Mouse (Mus musculus) brain, adult 10 weeks (tissue): ENCODE measurements around the gene Olfr1241. TPM values are rescaled to one million over a fixed set of nuclear protein-coding genes. Genes with fewer than 3 reads are reported as not detected.

ENCODE experiments used
- polyA plus RNA-seq: library from polyadenylated mRNA; stranded (reverse); fragments of 350-450 nt; fragmentation: Illumina TruSeq; extraction: RNeasy Lipid Tissue Mini Kit (QIAGEN cat#74804); gene quantifications from one replicate; pipeline ENCODE4 v1.2.3, GENCODE M21; 2015; ENCODE audit warnings: low read depth, low replicate concordance

The Olfr1241 gene
- polyA plus RNA-seq = not detected

DNA sequence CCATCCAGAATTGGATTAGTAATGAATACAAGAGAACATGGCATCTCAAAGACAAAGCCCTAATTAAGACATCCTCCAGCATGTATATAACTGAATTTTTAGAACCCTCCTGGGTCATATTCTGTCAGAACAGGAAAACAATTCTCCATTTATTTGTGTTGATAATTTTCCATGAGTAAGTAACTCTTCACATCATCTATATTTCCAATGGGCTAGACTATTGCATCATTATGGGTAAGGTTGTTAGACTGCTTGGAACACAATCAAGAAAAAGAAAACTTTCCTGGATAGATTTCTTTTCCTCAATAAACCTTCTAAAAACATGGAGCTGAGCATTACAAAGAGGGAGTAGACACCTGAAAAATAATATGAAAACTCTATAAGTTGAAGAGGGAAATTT, at the start of gene Olfr1241:
TSS of gene Olfr1241 (minus strand) at position 101 of the 400 bp plus-strand sequence.

DNA sequence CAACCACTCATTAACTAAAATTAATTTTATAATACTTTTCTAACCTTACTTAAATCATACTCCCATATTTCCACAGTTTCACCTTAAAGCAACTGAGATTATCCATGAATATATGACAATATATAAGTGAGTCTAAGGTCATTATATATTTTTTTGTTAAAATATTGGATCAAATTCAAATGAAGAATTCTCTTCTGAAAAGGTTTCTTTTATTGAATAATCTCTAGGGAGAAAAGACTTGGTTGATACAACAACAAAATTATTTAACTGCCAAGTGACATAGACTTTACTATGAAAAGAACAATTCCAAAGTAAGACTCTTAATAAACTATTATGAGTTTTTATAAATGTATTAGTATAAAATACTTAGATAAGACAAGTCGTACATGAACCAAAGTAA, 44.5 kb upstream of the Olfr1241 start, which contains the start of gene Olfr1243:
TSS of gene Olfr1243 (minus strand) at position 101 of the 400 bp plus-strand sequence.

DNA sequence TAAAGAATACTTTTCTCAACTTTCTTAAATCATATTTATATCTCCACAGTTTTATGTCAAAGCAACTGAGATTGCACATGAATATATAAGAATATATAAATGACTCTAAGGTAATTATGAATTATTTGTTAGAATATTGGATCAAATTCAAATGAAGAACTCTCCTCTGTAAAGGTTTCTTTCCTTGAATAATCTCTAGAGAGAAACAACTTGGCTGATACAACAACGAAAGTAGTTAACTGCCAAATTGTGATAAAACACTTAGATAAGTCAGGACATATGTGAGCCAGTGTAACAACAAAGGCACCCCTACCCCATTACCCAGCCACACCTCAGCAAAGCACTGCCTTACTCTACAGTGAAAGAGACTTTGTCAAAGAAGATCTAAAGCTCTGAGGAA, 11.3 kb upstream of the Olfr1241 start, which contains the start of gene Olfr1242:
TSS of gene Olfr1242 (minus strand) at position 101 of the 400 bp plus-strand sequence.

DNA sequence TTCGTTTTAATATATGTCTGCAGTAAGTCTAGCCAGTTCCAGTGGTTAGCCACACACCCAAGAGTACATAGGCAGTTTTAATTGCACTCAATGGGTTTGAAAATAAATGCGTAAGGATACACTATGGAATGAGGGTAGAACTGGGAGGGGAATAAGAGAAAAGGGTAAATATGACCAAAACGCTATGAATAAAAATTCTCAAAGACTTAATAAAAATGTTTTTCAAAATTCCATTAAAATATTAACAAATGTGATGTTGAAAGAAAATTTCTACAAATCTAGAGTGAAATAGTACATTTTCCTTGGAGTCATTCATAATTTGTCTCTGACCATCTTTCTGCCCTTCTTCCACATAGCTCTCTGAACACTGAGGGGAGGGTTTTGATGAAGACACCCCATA, 44.0 kb downstream of the Olfr1241 start, which contains the start of gene Olfr1240:
TSS of gene Olfr1240 (minus strand) at position 101 of the 400 bp plus-strand sequence.

Other genes starting within 250 kb of the Olfr1241 start
- gene Olfr1228, start 233.1 kb downstream of the Olfr1241 start, polyA plus RNA-seq = not detected
- gene Olfr1229, start 199.1 kb downstream of the Olfr1241 start, polyA plus RNA-seq = not detected
- gene Olfr1230, start 189.9 kb downstream of the Olfr1241 start, polyA plus RNA-seq = not detected
- gene Olfr1231, start 180.1 kb downstream of the Olfr1241 start, polyA plus RNA-seq = not detected
- gene Olfr1232, start 157.5 kb downstream of the Olfr1241 start, polyA plus RNA-seq = not detected
- gene Olfr1233, start 144.7 kb downstream of the Olfr1241 start, polyA plus RNA-seq = not detected
- gene Olfr1234, start 122.3 kb downstream of the Olfr1241 start, polyA plus RNA-seq = not detected
- gene Olfr1238, start 77.5 kb downstream of the Olfr1241 start, polyA plus RNA-seq = not detected
- gene Olfr1239, start 66.7 kb downstream of the Olfr1241 start, polyA plus RNA-seq = not detected
- gene Olfr1240, start 44.1 kb downstream of the Olfr1241 start, polyA plus RNA-seq = not detected
- not detected for gene Olfr1242, start 11.2 kb upstream of the Olfr1241 start, polyA plus RNA-seq
- not detected for gene Olfr1243, start 44.4 kb upstream of the Olfr1241 start, polyA plus RNA-seq
- gene Olfr1245, start 91.3 kb upstream of the Olfr1241 start, polyA plus RNA-seq = not detected
- not detected for gene Olfr1246, start 106.0 kb upstream of the Olfr1241 start, polyA plus RNA-seq
- gene Olfr1247, start 127.0 kb upstream of the Olfr1241 start, polyA plus RNA-seq = not detected
- gene Olfr1248, start 131.1 kb upstream of the Olfr1241 start, polyA plus RNA-seq = not detected
- not detected for gene Olfr1249, start 147.9 kb upstream of the Olfr1241 start, polyA plus RNA-seq
- not detected for gene Olfr1250, start 174.3 kb upstream of the Olfr1241 start, polyA plus RNA-seq
- gene Olfr1251, start 184.8 kb upstream of the Olfr1241 start, polyA plus RNA-seq = not detected
- not detected for gene Olfr1252, start 237.9 kb upstream of the Olfr1241 start, polyA plus RNA-seq